Mouse (Mus musculus) MN1 (cell line): ENCODE results near the gene Chd6.

ENCODE experiments used
- DNase-seq: peaks from one replicate; pipeline ENCODE4 v3.0.0-alpha.2; 2016; ENCODE audit warnings: low spot score

Chd6 gene

GRCm38 (mm10) chr2:160931378-160931777 is 177.5 kb downstream of the Chd6 start:
- DNase-seq, result no peak

- DNase-seq, result no peak
Measured at GRCm38 (mm10) chr2:160925203-160925602, 183.7 kb downstream of the Chd6 start.

- no peak for DNase-seq
Measured at GRCm38 (mm10) chr2:160921285-160921684, 187.6 kb downstream of the Chd6 start.

GRCm38 (mm10) chr2:160918930-160919215 is 190.0 kb downstream of the Chd6 start:
- no peak for DNase-seq

- no peak for DNase-seq
Measured at GRCm38 (mm10) chr2:160918154-160918929, 190.5 kb downstream of the Chd6 start.

- no peak for DNase-seq
Measured at GRCm38 (mm10) chr2:160917313-160917712, 191.6 kb downstream of the Chd6 start.

GRCm38 (mm10) chr2:160916714-160917113 is 192.2 kb downstream of the Chd6 start:
- no peak for DNase-seq

- DNase-seq, result no peak
Measured at GRCm38 (mm10) chr2:160915821-160916610, 192.9 kb downstream of the Chd6 start.

- no peak for DNase-seq
Measured at GRCm38 (mm10) chr2:160914656-160915055, 194.2 kb downstream of the Chd6 start.

GRCm38 (mm10) chr2:160912231-160912671 is 196.6 kb downstream of the Chd6 start, which contains the start of gene Emilin3:
Gene Emilin3 (minus strand): TSS chr2:160912328.
- no peak for DNase-seq

- no peak for DNase-seq
Measured at GRCm38 (mm10) chr2:160911558-160912201, 197.2 kb downstream of the Chd6 start.

- no peak for DNase-seq
Measured at GRCm38 (mm10) chr2:160910633-160911032, 198.2 kb downstream of the Chd6 start.

- DNase-seq, result peak; percentile 18
Measured at GRCm38 (mm10) chr2:160908607-160909006, 200.3 kb downstream of the Chd6 start.

GRCm38 (mm10) chr2:160906101-160906500 is 202.8 kb downstream of the Chd6 start:
- DNase-seq, result no peak

- no peak for DNase-seq
Measured at GRCm38 (mm10) chr2:160905301-160905700, 203.6 kb downstream of the Chd6 start.

- DNase-seq, result peak; percentile 41
Measured at GRCm38 (mm10) chr2:160901656-160902412, 207.0 kb downstream of the Chd6 start.
